ENCODE assay signal across 8 mouse cellular contexts in genomic region chr10:99107964-99108363, GRCm38 (mm10). TPM values are rescaled to one million over a fixed set of nuclear protein-coding genes. Genes with fewer than 3 reads are reported as not detected.
DNase-seq lines count a peak whose midpoint lies in the region; ATAC-seq lines count a peak whose summit lies in the region.

Gene Galnt4 (plus strand): TSS chr10:99108159.

- H3K4me2 ChIP-seq in hindbrain, embryonic 13.5 days, result peak within 1 kb of the TSS; percentile 94

- peak within 1 kb of the TSS; percentile 92 for H3K4me3 ChIP-seq in hindbrain, embryonic 13.5 days

- ATAC-seq in hindbrain, embryonic 13.5 days (ENCODE audit: low FRiP score), result peak; percentile 76
- peak; percentile 93 for ATAC-seq in megakaryocyte-erythroid progenitor cell, adult 5-6 weeks (replicated peaks; ENCODE audit: low FRiP score, low TSS enrichment, poor library complexity, severe bottlenecking)

- no peaks in the 10 kb centered on the region for H3K27me3 ChIP-seq in hindbrain, embryonic 13.5 days

- peaks cover 48% of the 10 kb centered on the region for H3K4me1 ChIP-seq in hindbrain, embryonic 13.5 days (replicated peaks)

- H3K27ac ChIP-seq in hindbrain, embryonic 13.5 days, result peak within 1 kb of the TSS; percentile 94

- H3K9me3 ChIP-seq in hindbrain, embryonic 13.5 days, result no peaks in the 10 kb centered on the region

- peak within 1 kb of the TSS; percentile 93 for H3K9ac ChIP-seq in hindbrain, embryonic 13.5 days

- DNase-seq in R1 (ENCODE audit: low read depth, low spot score), result peak; percentile 94
- DNase-seq in cerebellum, adult 9-11 months, result peak; percentile 67
- DNase-seq in frontal cortex, postnatal 10 days (ENCODE audit: low spot score in 2 of 2), result peak; percentile 63 to 67
- DNase-seq in left cerebral cortex, postnatal 14 days (ENCODE audit: low spot score in 2 of 2), result peak; percentile 43 to 63
- peak; percentile 62 for DNase-seq in right cerebral cortex, postnatal 25 days
- peak; percentile 79 to 83 for DNase-seq in urinary bladder, postnatal 4 days (ENCODE audit: low spot score in 2 of 2)

- under 1% methylated on average over 22 of the region's 22 CpGs for WGBS in hindbrain, embryonic 13.5 days

- H3K36me3 ChIP-seq in hindbrain, embryonic 13.5 days, result peaks cover 23% of the 10 kb centered on the region

- intact Hi-C loops in left cerebral cortex, postnatal 14 days (cut with DNase I), result loop anchor here (5.0 kb wide), 2 partner anchors 54 to 509 kb away; no protein-coding TSS in a partner anchor

RNA-seq across cellular contexts. Expression of gene Galnt4, which starts in this region (rescaled TPM):
- polyA plus RNA-seq in hindbrain, embryonic 13.5 days (2015; fragmentation: Nextera tagmentation; extraction: Ambion mirVana), result 3.1 and 3.9 TPM in 2 replicates
- total RNA-seq in left cerebral cortex, postnatal 14 days (2021), result 1 to 10 TPM; 2.9 to 3.7 TPM
- 4.2 and 5.4 TPM in 2 replicates for total RNA-seq in megakaryocyte-erythroid progenitor cell, adult 5-6 weeks (2014; fragmentation: Nextera tagmentation)
- total RNA-seq in megakaryocyte-erythroid progenitor cell, adult 5-6 weeks (2017), result 4.9 and 7.8 TPM in 2 replicates

Comparison
In these comparisons a context has a peak if more than half of its experiments do, and no peak if none do; other contexts are left out.
1. Peak in every context shown above with its lines: DNase-seq, ATAC-seq, H3K4me3 ChIP-seq and H3K27ac ChIP-seq.